Mouse (Mus musculus): ENCODE results near the gene Gsg1l.

Gsg1l gene

DNA sequence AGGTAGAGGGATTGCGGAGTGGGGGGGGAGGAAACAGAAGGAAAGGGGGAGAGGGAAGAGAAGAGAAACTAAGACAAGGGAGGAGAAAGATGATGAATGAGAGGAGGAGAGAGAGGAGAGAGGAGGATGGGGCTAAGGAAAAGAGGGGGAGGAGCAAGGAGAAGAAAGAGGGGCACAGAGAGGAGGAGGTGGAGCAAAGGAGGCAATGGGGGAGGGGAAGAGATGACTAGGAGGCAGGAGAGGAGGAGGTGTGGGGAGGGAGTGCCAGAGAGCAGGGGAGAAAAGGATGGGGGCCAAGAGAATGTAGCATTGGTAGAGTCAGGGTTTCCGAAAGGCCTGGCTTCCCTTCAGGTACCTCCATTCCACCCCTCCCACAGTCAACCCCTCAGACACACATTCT is 147.9 kb downstream of the Gsg1l start:
- no peak for DNase-seq

GRCm38 (mm10) chr7:125933356-125934244 is 148.6 kb downstream of the Gsg1l start:
- DNase-seq, result no peak

DNA sequence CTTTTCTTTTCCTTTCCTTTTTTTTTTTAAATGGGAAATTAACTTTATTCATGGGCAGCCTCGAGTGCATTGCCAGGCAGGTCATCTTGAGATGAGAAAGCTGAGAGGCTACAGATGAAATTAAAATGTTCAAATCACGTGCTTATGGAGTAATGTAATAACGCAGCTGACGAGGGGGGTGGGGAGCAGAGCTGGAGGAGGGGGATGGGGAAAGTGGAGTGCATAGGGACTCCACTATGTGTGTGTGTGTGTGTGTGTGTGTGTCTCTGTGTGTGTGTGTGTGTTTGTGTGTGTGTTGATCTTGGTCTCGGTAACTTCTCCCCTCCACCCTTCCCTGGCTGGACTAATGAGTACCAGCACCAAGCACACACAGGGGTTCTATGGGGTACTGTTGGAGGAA is 150.6 kb downstream of the Gsg1l start:
- DNase-seq, result no peak

DNA sequence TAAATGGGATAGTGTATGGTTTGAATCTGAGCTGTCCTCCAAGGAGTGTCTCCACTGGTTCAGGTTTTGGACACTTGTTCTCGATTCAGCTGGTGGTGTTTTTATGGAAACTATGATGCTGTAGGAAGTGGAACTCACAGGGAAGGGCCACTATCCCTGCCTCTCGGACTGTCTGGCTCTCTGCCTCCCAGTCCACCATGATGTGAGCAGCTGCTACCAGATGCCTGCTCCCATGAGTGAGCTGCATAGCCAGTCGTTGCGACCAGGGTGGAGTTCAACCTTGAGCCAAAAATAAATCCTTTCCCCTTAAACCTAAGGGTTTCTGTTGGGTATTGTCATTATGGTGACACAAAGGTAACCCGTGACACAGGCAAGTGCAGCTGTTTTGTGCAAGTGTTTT is 158.2 kb downstream of the Gsg1l start:
- no peak for DNase-seq

DNA sequence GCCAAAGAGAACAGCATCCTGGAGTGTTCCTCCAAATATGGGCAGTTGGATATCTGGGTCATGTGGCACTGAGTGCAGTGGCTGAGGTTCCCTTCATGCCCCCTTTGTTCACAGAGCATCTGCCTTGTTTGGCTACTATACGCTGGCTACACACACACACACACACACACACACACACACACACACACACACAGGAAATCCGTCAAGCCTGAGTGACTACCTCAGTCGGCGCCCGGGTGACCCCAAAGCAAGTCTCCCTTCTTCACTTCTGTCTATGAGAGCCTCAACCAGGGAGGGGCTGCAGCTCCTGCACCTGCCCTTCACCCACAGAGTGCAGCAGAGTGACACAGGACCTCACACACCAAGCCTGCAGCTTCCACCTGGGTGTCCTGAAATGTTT is 161.4 kb downstream of the Gsg1l start:
- DNase-seq, result no peak

- no peak for DNase-seq
Measured at GRCm38 (mm10) chr7:125900386-125901161, 181.6 kb downstream of the Gsg1l start.

DNA sequence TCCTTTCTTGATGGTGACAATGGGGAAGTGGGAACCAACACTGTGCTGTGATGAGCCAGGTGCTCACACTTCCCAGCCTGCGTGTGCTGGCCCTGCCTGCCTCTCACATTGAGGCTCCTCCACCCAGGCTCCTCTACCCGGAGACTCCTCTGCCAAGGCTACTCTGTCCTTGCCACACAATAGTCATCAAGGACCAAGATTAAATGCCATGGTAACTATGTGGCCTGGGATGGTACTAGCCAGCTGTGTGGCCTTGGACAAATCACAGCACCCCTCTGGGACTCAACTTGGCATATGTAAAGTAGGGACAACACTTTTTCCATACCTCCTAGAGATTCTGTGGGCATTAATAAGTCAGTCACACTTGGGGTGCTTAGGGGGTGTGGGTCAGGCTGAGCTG is 182.3 kb downstream of the Gsg1l start:
- DNase-seq, result no peak

GRCm38 (mm10) chr7:125899036-125899435 is 183.2 kb downstream of the Gsg1l start:
- no peak for DNase-seq

DNA sequence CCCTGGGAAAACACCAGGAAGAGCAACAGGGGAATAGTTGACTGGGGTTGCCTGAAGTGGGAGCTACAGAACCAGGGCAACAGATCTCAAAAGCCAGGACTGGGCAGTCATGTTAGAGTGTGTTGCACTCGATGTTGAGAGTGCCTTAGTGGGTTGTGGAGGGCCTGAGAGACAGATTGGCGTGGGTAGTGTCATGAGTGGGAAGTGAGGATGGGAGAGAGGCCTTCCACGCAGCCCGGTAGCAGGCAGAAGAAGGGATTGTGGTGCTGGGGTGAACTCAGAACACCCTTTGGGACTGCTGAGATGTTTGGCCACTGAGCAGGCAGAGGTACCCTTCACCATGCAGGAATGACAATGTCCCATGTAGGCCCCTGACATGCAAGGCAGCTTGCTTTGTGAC is 185.2 kb downstream of the Gsg1l start:
- DNase-seq, result no peak

DNA sequence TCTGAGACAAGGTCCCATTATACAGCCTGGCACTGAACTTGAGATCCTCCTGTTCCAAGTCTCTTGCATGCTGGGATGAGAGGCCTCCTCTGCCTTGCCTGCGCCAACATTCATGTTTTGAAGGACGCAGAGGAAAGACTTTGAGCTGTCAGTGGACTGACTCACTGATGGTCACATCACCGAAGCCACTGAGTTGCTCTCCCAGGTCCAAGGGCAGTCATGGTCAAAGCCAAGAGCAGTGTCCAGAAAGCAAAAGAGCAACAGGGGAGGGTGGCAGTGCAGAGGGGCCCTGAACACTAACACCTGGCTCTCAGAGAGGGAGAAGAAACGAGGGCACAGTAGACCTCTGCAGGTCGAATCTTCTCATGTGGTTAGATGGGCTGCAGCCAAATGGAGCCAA is 188.6 kb downstream of the Gsg1l start:
- DNase-seq, result no peak

DNA sequence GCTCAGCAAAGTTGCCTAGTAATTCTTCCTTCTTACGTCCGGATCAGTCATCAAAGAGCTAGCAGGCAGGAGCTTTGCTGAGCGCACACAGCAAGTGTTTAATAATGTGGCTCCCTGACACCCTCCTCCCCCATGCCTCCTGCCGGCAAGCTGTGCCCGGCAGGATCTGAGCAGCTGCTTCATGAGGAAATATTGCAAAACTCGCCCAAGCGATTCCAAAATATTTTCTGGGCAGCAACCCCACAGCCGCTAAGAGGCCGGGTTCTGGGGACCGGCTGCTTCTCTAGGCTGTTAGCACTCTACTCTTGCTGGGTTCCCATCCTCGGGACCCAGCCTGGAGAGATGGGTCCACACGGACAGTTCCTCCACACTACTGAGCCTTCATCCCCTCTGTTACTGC is 193.8 kb downstream of the Gsg1l start:
- no peak for DNase-seq

- DNase-seq, result no peak
Measured at GRCm38 (mm10) chr7:125887761-125888160, 194.4 kb downstream of the Gsg1l start.

DNA sequence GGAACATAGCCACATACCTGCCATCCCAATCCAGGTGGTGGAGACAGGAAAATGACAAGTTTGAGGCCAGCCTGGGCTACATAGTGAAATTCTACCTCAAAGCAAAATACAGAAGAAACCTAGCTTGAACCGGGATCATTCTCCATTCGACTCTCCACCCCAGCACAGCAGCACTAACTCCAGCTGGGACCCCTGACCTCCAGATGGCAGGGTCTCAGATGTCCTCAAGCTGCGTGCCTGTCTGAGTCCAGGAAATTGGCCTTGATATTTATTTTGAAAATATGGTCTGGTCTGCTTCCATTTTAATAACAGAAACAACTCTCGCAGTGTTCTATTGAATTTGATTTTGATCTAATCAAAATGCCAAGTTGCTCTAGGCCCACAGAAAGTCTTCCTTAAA is 195.1 kb downstream of the Gsg1l start:
- DNase-seq, result peak in 1 of 2 experiments; percentile 20

DNA sequence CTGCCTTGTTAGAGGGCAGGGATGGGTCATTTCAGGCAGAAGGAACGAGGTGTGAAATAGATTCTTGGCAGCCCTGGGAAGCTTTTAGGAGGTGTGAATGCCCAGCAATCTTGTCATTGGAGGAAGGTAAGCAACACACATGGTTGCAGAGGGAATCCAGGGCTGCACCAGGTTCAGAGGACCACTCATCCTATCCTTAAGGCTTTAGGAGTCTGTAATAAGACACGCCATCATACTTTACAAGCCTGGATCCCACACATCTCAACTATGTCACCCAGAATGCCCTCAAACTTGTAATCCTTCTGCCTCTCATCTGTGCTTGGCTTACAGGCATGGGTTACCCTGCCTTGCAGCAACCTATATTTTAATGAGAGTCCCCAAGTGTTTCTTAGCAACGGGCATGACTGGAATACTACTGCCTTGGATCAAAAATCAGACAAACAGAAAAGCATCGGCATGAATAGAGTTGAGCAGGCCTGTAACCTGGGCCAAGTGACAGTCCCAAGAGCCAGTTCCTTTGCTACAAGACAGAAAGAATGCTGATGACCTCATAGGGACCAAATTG is 196.0 kb downstream of the Gsg1l start:
- DNase-seq, result no peak

DNA sequence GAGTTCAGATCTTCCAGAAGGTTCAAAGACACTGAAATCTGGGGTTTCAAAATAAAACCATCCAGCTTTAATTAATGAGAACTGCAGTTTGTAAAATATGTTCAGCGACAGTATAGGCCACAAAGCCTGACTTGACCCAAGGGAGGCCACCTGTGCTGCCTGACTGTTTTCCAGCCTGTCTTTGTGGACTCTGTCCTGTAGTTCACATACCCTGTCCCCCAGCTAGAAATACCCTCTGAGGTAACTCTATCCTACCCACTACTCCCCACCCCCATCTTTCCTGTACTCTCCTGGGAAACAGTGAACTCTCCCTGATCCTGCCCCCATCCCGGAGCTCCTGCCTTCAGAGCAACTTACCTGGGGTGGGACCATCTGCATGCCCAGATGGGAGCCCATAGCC is 199.0 kb downstream of the Gsg1l start:
- no peak for DNase-seq

- no peak for DNase-seq
Measured at GRCm38 (mm10) chr7:125878040-125878439, 204.2 kb downstream of the Gsg1l start.

GRCm38 (mm10) chr7:125873971-125874495 is 208.2 kb downstream of the Gsg1l start:
- DNase-seq, result peak in 1 of 2 experiments; percentile 14

GRCm38 (mm10) chr7:125872874-125873273 is 209.3 kb downstream of the Gsg1l start:
- no peak for DNase-seq

DNA sequence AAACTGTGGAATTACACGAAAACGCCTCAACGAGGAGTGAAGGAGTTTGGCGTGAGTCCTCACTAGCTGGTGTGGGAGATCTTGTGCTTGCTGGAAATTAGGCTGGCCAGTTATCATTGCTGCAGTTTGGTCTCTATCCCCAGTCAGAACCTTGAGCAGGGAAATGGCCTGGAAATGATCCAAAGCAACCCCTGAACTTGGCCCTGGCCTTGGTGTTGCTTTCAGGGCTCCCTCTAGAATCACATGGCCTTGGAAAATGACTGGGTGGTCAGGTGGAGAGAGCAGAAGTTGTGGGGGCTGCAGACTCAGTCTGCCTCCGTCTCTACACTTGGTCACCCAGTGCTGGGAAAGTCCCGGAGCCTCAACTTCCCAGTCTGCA is 210.0 kb downstream of the Gsg1l start:
- peak in 1 of 2 experiments; percentile 16 for DNase-seq

DNA sequence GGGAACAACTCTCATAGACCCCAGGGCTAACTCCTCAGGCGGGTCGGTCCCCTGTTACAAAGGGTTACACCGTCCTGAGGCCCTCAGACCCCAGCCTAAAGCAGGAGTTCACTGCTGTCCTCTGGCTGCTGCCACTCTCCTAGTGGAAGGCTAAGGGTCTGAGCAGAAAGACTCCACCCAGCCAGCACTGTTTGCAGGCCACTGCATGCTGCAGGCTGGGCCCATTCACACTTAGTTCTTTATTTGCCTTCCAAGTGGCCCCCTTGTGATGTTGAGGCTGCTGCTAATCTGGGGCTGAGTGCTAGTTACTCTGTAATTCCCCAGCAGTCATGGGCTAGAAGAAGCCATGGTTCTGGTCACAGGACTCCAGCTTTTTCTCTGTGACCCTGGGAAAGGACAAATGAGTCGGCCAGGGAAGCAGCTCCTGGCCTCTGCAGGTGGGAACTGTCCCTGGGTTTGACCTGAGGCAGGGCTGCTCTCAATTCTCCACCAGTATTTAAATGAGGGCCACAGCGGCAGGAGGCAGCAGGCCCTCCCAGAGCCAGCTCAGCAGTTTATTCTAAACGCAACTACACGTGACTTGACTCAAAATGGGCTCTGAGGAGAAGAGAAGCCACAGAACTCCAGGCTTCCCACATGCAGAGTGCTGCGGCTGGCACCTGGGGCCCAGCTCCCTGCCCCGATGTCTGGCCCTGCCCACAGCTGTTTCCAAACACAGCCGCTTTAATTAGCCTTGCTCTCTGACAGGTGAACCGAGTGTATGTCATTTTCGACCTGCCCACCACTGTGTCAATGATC is 210.6 kb downstream of the Gsg1l start:
- peak; percentile 16 to 21 for DNase-seq

GRCm38 (mm10) chr7:125868570-125868969 is 213.6 kb downstream of the Gsg1l start:
- DNase-seq, result no peak

- DNase-seq, result no peak
Measured at GRCm38 (mm10) chr7:125865234-125865633, 217.0 kb downstream of the Gsg1l start.

- DNase-seq, result no peak
Measured at GRCm38 (mm10) chr7:125864026-125864425, 218.2 kb downstream of the Gsg1l start.
